Mouse (Mus musculus) kidney, adult 2 months (tissue): Measurements from ENCODE around the gene H2afv. TPM values are rescaled to one million over a fixed set of nuclear protein-coding genes. Genes with fewer than 3 reads are reported as not detected.

Experiments
- DNase-seq: peaks from one replicate; pipeline ENCODE4 v3.0.0; 2021
- H3K27ac ChIP-seq: fragments of 200-500 bp; 2 replicates; pipeline ENCODE4 v1.5.1; 2012; ENCODE audit warnings: low read depth, low read length, control low read depth, inconsistent platforms; ENCODE audit not compliant: insufficient read depth
- H3K27me3 ChIP-seq: fragments of 200-500 bp; replicated peaks from 2 replicates; pipeline ENCODE4 v1.6.1; 2012; ENCODE audit warnings: mild to moderate bottlenecking, moderate library complexity, low read length, inconsistent platforms; ENCODE audit not compliant: control insufficient read depth, insufficient read depth
- H3K36me3 ChIP-seq: fragments of 200-500 bp; 2 replicates; pipeline ENCODE4 v1.6.1; 2012; ENCODE audit warnings: mild to moderate bottlenecking, moderate library complexity, low read length, inconsistent platforms; ENCODE audit not compliant: control insufficient read depth, insufficient read depth
- H3K4me1 ChIP-seq: fragments of 200-500 bp; 2 replicates; pipeline ENCODE4 v1.6.1; 2011; ENCODE audit warnings: low read length; ENCODE audit not compliant: control insufficient read depth, insufficient read depth
- H3K4me3 ChIP-seq: fragments of 200-500 bp; 2 replicates; pipeline ENCODE4 v1.5.1; 2011; ENCODE audit warnings: mild to moderate bottlenecking, low read depth, low read length, control low read depth; ENCODE audit not compliant: insufficient read depth
- CTCF ChIP-seq: fragments of 200-500 bp; conservative IDR thresholded peaks from 2 replicates; pipeline ENCODE4 v1.5.1; 2011; ENCODE audit warnings: low read depth, mild to moderate bottlenecking, control low read depth, low read length, moderate library complexity, mixed read lengths; ENCODE audit not compliant: insufficient read depth, insufficient read length
- POLR2A ChIP-seq: fragments of 200-500 bp; IDR thresholded peaks from one replicate; pipeline ENCODE4 v1.6.1; 2011; ENCODE audit warnings: low read depth, low read length, control low read depth
- WGBS: fragments of 180-500 bp; shearing (Covaris S2); methylation state at CpG from one replicate; pipeline ENCODE4 v1.1.7; 2018; 5-methylcytosine and 5-hydroxymethylcytosine counted together
- polyA plus RNA-seq: library from polyadenylated mRNA; depleted of rRNA; stranded (reverse); fragments of >200 nt; gene quantifications from 2 replicates; pipeline ENCODE4 v1.2.3, GENCODE M21; 2012

Gene H2afv
- polyA plus RNA-seq, 1 experiment = 76.1 TPM

GRCm38 (mm10) chr11:6484244-6484959, 40.2 kb upstream of the H2afv start:
- H3K4me3 ChIP-seq = no peak overlapping the region
- H3K27ac ChIP-seq = no peak overlapping the region

GRCm38 (mm10) chr11:6483103-6483502, 38.9 kb upstream of the H2afv start:
- no peak for DNase-seq
- Histone ChIP-seq H3K4me1 (no peaks in the 10 kb centered on the region), H3K36me3 (no peaks in the 10 kb centered on the region), H3K4me3 (no peak overlapping the region), H3K27ac (no peak overlapping the region), H3K27me3 (no peaks in the 10 kb centered on the region)
- no peak for TF ChIP-seq POLR2A
- no peak for TF ChIP-seq CTCF
- 90% methylated on average over 2 of the region's 2 CpGs for WGBS

More at GRCm38 (mm10) chr11:6484244-6484959, 40.2 kb upstream of the H2afv start:
- Histone ChIP-seq H3K27me3 (no peaks in the 10 kb centered on the region), H3K4me1 (no peaks in the 10 kb centered on the region), H3K36me3 (no peaks in the 10 kb centered on the region)
- DNase-seq = no peak
- TF ChIP-seq POLR2A (no peak), CTCF (no peak)
- 50% methylated on average over 3 of the region's 3 CpGs for WGBS

- Histone ChIP-seq H3K27me3 (no peaks in the 10 kb centered on the region), H3K36me3 (no peaks in the 10 kb centered on the region), H3K4me3 (no peak overlapping the region), H3K27ac (no peak overlapping the region), H3K4me1 (no peaks in the 10 kb centered on the region)
- WGBS = 72% methylated on average over 6 of the region's 6 CpGs
- DNase-seq = no peak
- TF ChIP-seq CTCF (no peak), POLR2A (no peak)
These were observed 37.5 kb upstream of the H2afv start for GRCm38 (mm10) chr11:6481669-6482185.

GRCm38 (mm10) chr11:6480681-6481405, 36.6 kb upstream of the H2afv start:
- TF ChIP-seq CTCF (no peak), POLR2A (no peak)
- WGBS = 66% methylated on average over 13 of the region's 13 CpGs
- Histone ChIP-seq H3K4me3 (no peak overlapping the region), H3K36me3 (no peaks in the 10 kb centered on the region), H3K27ac (no peak overlapping the region), H3K4me1 (no peaks in the 10 kb centered on the region), H3K27me3 (no peaks in the 10 kb centered on the region)
- DNase-seq = no peak

- no peak for TF ChIP-seq CTCF
- H3K27me3 ChIP-seq = no peaks in the 10 kb centered on the region
- no peaks in the 10 kb centered on the region for H3K36me3 ChIP-seq
- no peak for DNase-seq
- no peak overlapping the region for H3K27ac ChIP-seq
- WGBS = 68% methylated on average over 7 of the region's 7 CpGs
- H3K4me3 ChIP-seq = no peak overlapping the region
- no peaks in the 10 kb centered on the region for H3K4me1 ChIP-seq
These were observed 35.9 kb upstream of the H2afv start for GRCm38 (mm10) chr11:6480191-6480590.

- Histone ChIP-seq H3K4me1 (peaks cover 3% of the 10 kb centered on the region; the same call in 1 of the 2 replicates), H3K36me3 (no peaks in the 10 kb centered on the region), H3K27me3 (no peaks in the 10 kb centered on the region), H3K4me3 (no peak overlapping the region), H3K27ac (no peak overlapping the region)
- TF ChIP-seq CTCF (no peak), POLR2A (no peak)
- no peak for DNase-seq
- WGBS = 69% methylated on average over 2 of the region's 2 CpGs
These were observed 35.0 kb upstream of the H2afv start for GRCm38 (mm10) chr11:6479231-6479630.

GRCm38 (mm10) chr11:6477350-6477749, 33.1 kb upstream of the H2afv start:
- Histone ChIP-seq H3K27me3 (no peaks in the 10 kb centered on the region), H3K4me1 (peaks cover 5% of the 10 kb centered on the region; the same call in 1 of the 2 replicates), H3K27ac (no peak overlapping the region), H3K36me3 (peaks cover 2% of the 10 kb centered on the region; the same call in 1 of the 2 replicates), H3K4me3 (no peak overlapping the region)
- 100% methylated on average over 1 of the region's 1 CpGs for WGBS
- DNase-seq = no peak
- TF ChIP-seq CTCF = no peak
- TF ChIP-seq POLR2A = no peak
